Mouse (Mus musculus) spleen, adult 2 months (tissue): ENCODE results near the gene Dnajc1. TPM values are rescaled to one million over a fixed set of nuclear protein-coding genes. Genes with fewer than 3 reads are reported as not detected.

ENCODE experiments used
- DNase-seq, 2 experiments: peaks; one replicate each; pipeline versions ENCODE4 v3.0.0 to v3.0.0-alpha.2; 2012 to 2021; ENCODE audit warnings: low spot score in 2 of 2, low read depth in 1 of 2
- H3K27ac ChIP-seq: fragments of 200-500 bp; 2 replicates; pipeline ENCODE4 v1.5.1; 2012; ENCODE audit warnings: low read length, inconsistent platforms; ENCODE audit not compliant: insufficient read depth
- H3K27me3 ChIP-seq: fragments of 200-500 bp; 2 replicates; pipeline ENCODE4 v1.6.1; 2012; ENCODE audit warnings: mild to moderate bottlenecking, moderate library complexity, low read length, inconsistent platforms; ENCODE audit not compliant: control insufficient read depth, insufficient read depth
- H3K36me3 ChIP-seq: fragments of 200-500 bp; 2 replicates; pipeline ENCODE4 v1.6.1; 2012; ENCODE audit warnings: mild to moderate bottlenecking, low read length, inconsistent platforms; ENCODE audit not compliant: control insufficient read depth, insufficient read depth
- H3K4me1 ChIP-seq: fragments of 200-500 bp; 2 replicates; pipeline ENCODE4 v1.6.1; 2011; ENCODE audit warnings: inconsistent platforms; ENCODE audit not compliant: control insufficient read depth, insufficient read depth, insufficient read length
- H3K4me3 ChIP-seq: fragments of 200-500 bp; 2 replicates; pipeline ENCODE4 v1.5.1; 2011; ENCODE audit warnings: mild to moderate bottlenecking, inconsistent platforms; ENCODE audit not compliant: insufficient read depth, insufficient read length; ENCODE audit errors: extremely low read depth
- CTCF ChIP-seq: fragments of 200-500 bp; IDR thresholded peaks from 2 replicates; pipeline ENCODE4 v1.5.1; 2011; ENCODE audit warnings: mild to moderate bottlenecking, inconsistent platforms; ENCODE audit not compliant: insufficient read depth, insufficient read length, insufficient replicate concordance; ENCODE audit errors: extremely low read depth
- POLR2A ChIP-seq: fragments of 200-500 bp; IDR thresholded peaks from 2 replicates; pipeline ENCODE4 v1.6.1; 2011; ENCODE audit warnings: low read depth, low read length, inconsistent platforms
- WGBS: fragments of 180-500 bp; shearing (Covaris S2); methylation state at CpG from one replicate; pipeline ENCODE4 v1.1.7; 2018; 5-methylcytosine and 5-hydroxymethylcytosine counted together
- polyA plus RNA-seq: library from polyadenylated mRNA; depleted of rRNA; stranded (reverse); fragments of >200 nt; gene quantifications from 2 replicates; pipeline ENCODE4 v1.2.3, GENCODE M21; 2012

The Dnajc1 gene
- polyA plus RNA-seq, 1 experiment: 10.1 TPM

GRCm38 (mm10) chr2:18235524-18235923, 157.1 kb downstream of the Dnajc1 start:
- Histone ChIP-seq H3K27ac (no peak overlapping the region), H3K27me3 (no peaks in the 10 kb centered on the region), H3K4me1 (no peaks in the 10 kb centered on the region), H3K4me3 (no peak overlapping the region), H3K36me3 (peaks cover 2% of the 10 kb centered on the region; the same call in 1 of the 2 replicates)
- WGBS: 88% methylated on average over 5 of the region's 5 CpGs
- TF ChIP-seq CTCF: no peak
- TF ChIP-seq POLR2A: no peak
- no peak for DNase-seq

- 78% methylated on average over 5 of the region's 5 CpGs for WGBS
- H3K4me1 ChIP-seq: no peaks in the 10 kb centered on the region
- no peak for DNase-seq
- no peaks in the 10 kb centered on the region for H3K27me3 ChIP-seq
- no peak overlapping the region for H3K27ac ChIP-seq
- TF ChIP-seq POLR2A (no peak), CTCF (no peak)
- H3K4me3 ChIP-seq: no peak overlapping the region
- H3K36me3 ChIP-seq: peaks cover 2% of the 10 kb centered on the region; the same call in 1 of the 2 replicates
Observed at GRCm38 (mm10) chr2:18232883-18233567, 159.6 kb downstream of the Dnajc1 start.

- WGBS: 91% methylated on average over 4 of the region's 4 CpGs
- Histone ChIP-seq H3K27me3 (no peaks in the 10 kb centered on the region), H3K4me1 (no peaks in the 10 kb centered on the region), H3K27ac (no peak overlapping the region), H3K36me3 (peaks cover 2% of the 10 kb centered on the region; the same call in 1 of the 2 replicates), H3K4me3 (no peak overlapping the region)
- no peak for TF ChIP-seq POLR2A
- no peak for TF ChIP-seq CTCF
- DNase-seq: no peak
Observed at GRCm38 (mm10) chr2:18231143-18231542, 161.5 kb downstream of the Dnajc1 start.

DNA sequence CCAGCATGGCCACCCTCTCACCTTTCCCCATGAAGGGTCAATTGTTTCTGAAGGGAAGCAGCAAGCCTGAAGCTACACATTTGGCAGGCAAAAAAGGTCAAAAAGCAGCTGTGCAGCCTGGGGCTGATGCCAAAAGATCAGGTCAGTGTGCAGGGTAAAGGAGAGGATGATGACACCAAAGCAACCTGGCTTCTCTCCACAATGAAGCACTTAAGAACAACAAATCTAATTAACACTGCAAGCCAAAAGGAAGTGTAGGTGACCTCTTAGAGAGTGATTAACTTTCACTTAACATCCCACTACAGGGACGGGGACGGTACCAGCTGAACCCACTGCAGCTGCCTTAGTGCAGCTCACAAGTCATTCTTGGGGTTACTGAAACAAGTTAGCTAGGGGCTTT, 163.4 kb downstream of the Dnajc1 start:
- no peak for DNase-seq
- no peaks in the 10 kb centered on the region for H3K4me1 ChIP-seq
- H3K4me3 ChIP-seq: no peak overlapping the region
- TF ChIP-seq CTCF (no peak), POLR2A (no peak)
- H3K27me3 ChIP-seq: no peaks in the 10 kb centered on the region
- no peak overlapping the region for H3K27ac ChIP-seq
- peaks cover 2% of the 10 kb centered on the region; the same call in 1 of the 2 replicates for H3K36me3 ChIP-seq
- WGBS: 90% methylated on average over 2 of the region's 2 CpGs

DNA sequence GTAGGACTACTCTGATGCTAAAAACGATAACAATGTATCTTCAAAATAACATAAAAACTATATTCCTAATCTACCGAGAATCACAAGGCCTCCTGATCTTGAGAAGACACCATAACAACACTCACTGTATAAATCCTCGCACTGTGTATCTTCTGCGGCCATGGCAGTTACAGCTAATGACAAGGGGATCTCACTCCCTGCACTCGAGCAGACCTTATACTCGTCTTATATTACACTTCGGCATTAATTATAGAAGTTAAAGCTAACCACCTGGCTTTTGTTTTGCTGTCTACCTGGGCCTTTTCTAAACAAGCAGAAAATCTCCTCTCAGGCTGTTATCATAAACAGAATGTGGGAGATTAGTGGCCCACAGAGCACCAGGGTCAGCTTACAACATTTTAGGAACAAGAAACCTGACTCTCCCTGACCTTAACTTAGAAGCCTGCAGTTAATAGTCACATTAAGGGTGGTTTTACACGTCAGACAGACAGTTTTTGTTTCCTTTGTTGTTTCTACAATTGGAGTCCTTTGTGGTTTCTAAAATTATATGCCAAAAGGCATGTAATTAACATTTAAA, 164.1 kb downstream of the Dnajc1 start:
- Histone ChIP-seq H3K27me3 (no peaks in the 10 kb centered on the region), H3K27ac (no peak overlapping the region), H3K36me3 (peaks cover 2% of the 10 kb centered on the region; the same call in 1 of the 2 replicates), H3K4me3 (no peak overlapping the region), H3K4me1 (no peaks in the 10 kb centered on the region)
- no peak for DNase-seq
- no peak for TF ChIP-seq POLR2A
- no peak for TF ChIP-seq CTCF
- WGBS: 88% methylated on average over 8 of the region's 8 CpGs

DNA sequence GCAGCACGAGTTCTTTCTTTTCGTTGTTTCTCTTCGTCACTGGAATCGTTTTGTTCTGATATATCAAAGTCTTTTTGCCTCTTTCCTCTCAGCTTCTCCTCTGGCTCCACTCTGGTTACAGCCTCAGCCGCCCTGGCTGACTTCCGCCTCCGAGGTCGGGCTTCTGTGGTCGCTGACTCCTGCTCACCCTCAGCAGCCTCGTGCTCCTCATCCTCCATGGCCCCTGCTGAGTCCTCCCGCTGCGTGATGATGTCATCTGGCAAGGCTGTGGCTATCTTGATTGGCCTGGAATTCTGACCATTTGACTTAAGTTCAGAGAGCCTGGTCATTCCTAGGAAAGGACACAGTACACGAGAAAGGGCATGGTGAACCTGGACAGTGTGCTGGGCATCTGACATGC, 173.1 kb downstream of the Dnajc1 start:
- 87% methylated on average over 13 of the region's 13 CpGs for WGBS
- H3K4me1 ChIP-seq: no peaks in the 10 kb centered on the region

GRCm38 (mm10) chr2:18219136-18219535, 173.5 kb downstream of the Dnajc1 start:
- H3K36me3 ChIP-seq: peaks cover 20% of the 10 kb centered on the region
- TF ChIP-seq POLR2A (no peak), CTCF (no peak)

More for the DNA sequence above, 173.1 kb downstream of the Dnajc1 start:
- Histone ChIP-seq H3K27ac (no peak overlapping the region), H3K27me3 (no peaks in the 10 kb centered on the region), H3K36me3 (peaks cover 18% of the 10 kb centered on the region), H3K4me3 (no peak overlapping the region)
- DNase-seq: no peak
- TF ChIP-seq CTCF (no peak), POLR2A (no peak)

More at GRCm38 (mm10) chr2:18219136-18219535, 173.5 kb downstream of the Dnajc1 start:
- no peak overlapping the region for H3K4me3 ChIP-seq
- no peaks in the 10 kb centered on the region for H3K27me3 ChIP-seq
- no peak overlapping the region for H3K27ac ChIP-seq
- no peak for DNase-seq
- H3K4me1 ChIP-seq: no peaks in the 10 kb centered on the region
- WGBS: 88% methylated on average over 8 of the region's 8 CpGs
